Comparison of ENCODE assay signal across 22 mouse cellular contexts in the genomic region with DNA sequence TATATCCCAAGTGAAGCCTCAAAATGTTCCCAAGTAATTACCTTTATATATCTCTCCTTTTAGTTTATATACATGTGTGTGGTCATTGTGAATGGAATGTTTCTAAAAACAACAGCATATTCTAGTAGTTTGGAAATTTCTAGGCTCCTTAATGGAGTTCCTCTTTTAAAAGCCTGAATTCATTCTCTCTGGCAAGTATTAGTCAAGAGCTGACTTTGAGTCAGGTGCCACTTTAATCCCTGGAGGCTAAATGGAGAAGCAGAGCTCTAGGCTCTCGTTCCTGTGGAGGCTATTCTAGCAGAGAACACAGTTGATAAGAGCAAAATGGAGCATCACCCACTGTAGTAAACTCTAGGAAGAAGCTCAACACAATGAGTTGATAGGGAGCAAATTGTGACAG. TPM values are rescaled to one million over a fixed set of nuclear protein-coding genes. Genes with fewer than 3 reads are reported as not detected.
DNase-seq lines count a peak whose midpoint lies in the region; ATAC-seq and TF ChIP-seq lines count a peak whose summit lies in the region.
"Had no signal": no experiment of that assay in that cellular context is flagged by ENCODE, and none has a peak within 500 bp of the region (broad histone marks: within the 10 kb centered on the region; RNA-seq: fewer than 3 reads in every experiment).

No protein-coding gene starts in this region.

- H3K4me3 ChIP-seq in heart, adult 2 months, result no peak overlapping the region
- no peak overlapping the region for H3K4me3 ChIP-seq in left cerebral cortex, adult 2 months
- no peak overlapping the region for H3K4me3 ChIP-seq in heart, embryonic 11.5 days (ENCODE audit: low read depth, low read length)
- H3K4me3 ChIP-seq: embryonic facial prominence, embryonic 12.5 days; embryonic facial prominence, embryonic 15.5 days; hindbrain, embryonic 10.5 days; hindbrain, embryonic 13.5 days; intestine, embryonic 15.5 days had no signal

- WGBS in heart, adult 2 months, result 31% methylated on average over 1 of the region's 1 CpGs
- WGBS in heart, embryonic 11.5 days (ENCODE audit: insufficient replicate concordance), result 27% methylated on average over 1 of the region's 1 CpGs

- H3K27me3 ChIP-seq in heart, adult 2 months (ENCODE audit: control insufficient read depth, insufficient read depth, low read length), result no peaks in the 10 kb centered on the region
- H3K27me3 ChIP-seq in heart, embryonic 11.5 days (ENCODE audit: control insufficient read depth, insufficient read depth, low read length), result no peaks in the 10 kb centered on the region
- H3K27me3 ChIP-seq: embryonic facial prominence, embryonic 12.5 days; embryonic facial prominence, embryonic 15.5 days; heart, embryonic 13.5 days; hindbrain, embryonic 13.5 days; intestine, embryonic 15.5 days; Patski had no signal

- peaks cover 2% of the 10 kb centered on the region for H3K4me1 ChIP-seq in heart, adult 2 months (ENCODE audit: control insufficient read depth, insufficient read depth, low read length)
- H3K4me1 ChIP-seq in heart, embryonic 11.5 days (ENCODE audit: control insufficient read depth, insufficient read depth, low read length), result peaks cover 4% of the 10 kb centered on the region; the same call in 1 of the 2 replicates
- H3K4me1 ChIP-seq: embryonic facial prominence, embryonic 12.5 days; embryonic facial prominence, embryonic 15.5 days; intestine, embryonic 15.5 days had no signal

- no peaks in the 10 kb centered on the region for H3K9me3 ChIP-seq in heart, embryonic 11.5 days (replicated peaks; ENCODE audit: control insufficient read depth, low read length)
- H3K9me3 ChIP-seq: embryonic facial prominence, embryonic 12.5 days; embryonic facial prominence, embryonic 15.5 days; heart, embryonic 13.5 days; hindbrain, embryonic 10.5 days; hindbrain, embryonic 13.5 days; intestine, embryonic 15.5 days had no signal

- no peaks in the 10 kb centered on the region for H3K79me2 ChIP-seq in heart, adult 2 months (replicated peaks; ENCODE audit: control insufficient read depth, insufficient read depth, low read length)

- no peak for TF ChIP-seq CTCF in heart, adult 2 months (IDR thresholded peaks at IDR 0.05)
- no peak for TF ChIP-seq CTCF in left cerebral cortex, adult 2 months (IDR thresholded peaks at IDR 0.05)

- H3K36me3 ChIP-seq in heart, adult 2 months (ENCODE audit: control insufficient read depth, insufficient read depth, low read length), result no peaks in the 10 kb centered on the region
- H3K36me3 ChIP-seq in heart, embryonic 11.5 days (ENCODE audit: control insufficient read depth, insufficient read depth, low read length), result no peaks in the 10 kb centered on the region
- H3K36me3 ChIP-seq: embryonic facial prominence, embryonic 12.5 days; embryonic facial prominence, embryonic 15.5 days; heart, embryonic 13.5 days; hindbrain, embryonic 10.5 days; hindbrain, embryonic 13.5 days; intestine, embryonic 15.5 days had no signal

- H3K4me2 ChIP-seq in heart, embryonic 11.5 days, result no peak overlapping the region
- H3K4me2 ChIP-seq: embryonic facial prominence, embryonic 12.5 days; intestine, embryonic 15.5 days had no signal

- no peak for TF ChIP-seq EP300 in heart, adult 2 months (IDR thresholded peaks at IDR 0.05; ENCODE audit: insufficient read depth, low read depth, low read length)

- DNase-seq in heart, adult 11 months, result peak; percentile 35
- no peak for DNase-seq in heart, adult 2 months
- no peak for DNase-seq in left cerebral cortex, adult 2 months (ENCODE audit: extremely low spot score in 1 of 2, low spot score in 2 of 2)
- DNase-seq in left cerebral cortex, postnatal 4 days, result no peak
- DNase-seq in kidney, postnatal 14 days, result no peak
- DNase-seq: adrenal gland, postnatal 10 days; adrenal gland, postnatal 36 days; cerebellum, adult 18-20 months; cerebellum, adult 9-10 months; cerebellum, postnatal 14 days; forebrain, postnatal 0 days; gastrocnemius, postnatal 25 days had no signal

- no peak overlapping the region for H3K27ac ChIP-seq in heart, adult 2 months
- H3K27ac ChIP-seq in left cerebral cortex, adult 2 months, result peak overlapping the region; percentile 45; the same call in 1 of the 2 replicates
- no peak overlapping the region for H3K27ac ChIP-seq in heart, embryonic 11.5 days (ENCODE audit: low read depth, low read length)
- H3K27ac ChIP-seq: embryonic facial prominence, embryonic 12.5 days; embryonic facial prominence, embryonic 15.5 days; heart, embryonic 13.5 days; hindbrain, embryonic 10.5 days; intestine, embryonic 15.5 days had no signal

- peak; percentile 52; the same call in 1 of the 2 replicates for ATAC-seq in granulocyte monocyte progenitor cell, adult 5-6 weeks (replicated peaks; ENCODE audit: poor library complexity, severe bottlenecking)
- ATAC-seq in heart, embryonic 11.5 days (replicated peaks; ENCODE audit: insufficient number of reproducible peaks, low FRiP score, low TSS enrichment), result no peak
- ATAC-seq: hindbrain, embryonic 16.5 days; intestine, embryonic 15.5 days; Patski had no signal

- no peak overlapping the region for H3K9ac ChIP-seq in heart, adult 2 months (ENCODE audit: low read depth, low read length)
- H3K9ac ChIP-seq in heart, embryonic 11.5 days (ENCODE audit: low read depth, low read length), result no peak overlapping the region
- H3K9ac ChIP-seq: embryonic facial prominence, embryonic 12.5 days; embryonic facial prominence, embryonic 15.5 days; forebrain, postnatal 0 days; heart, embryonic 13.5 days; intestine, embryonic 15.5 days had no signal

- TF ChIP-seq POLR2A in heart, adult 2 months (IDR thresholded peaks at IDR 0.05; ENCODE audit: insufficient read depth, low read depth, low read length), result no peak

- intact Hi-C loops in heart, adult 2 months (cut with DNase I), result no loop called here
- intact Hi-C loops in left cerebral cortex, adult 2 months (cut with DNase I), result loop anchor here (5.0 kb wide), 1 partner anchor 90 kb away; no protein-coding TSS in a partner anchor
- intact Hi-C loops in left cerebral cortex, postnatal 4 days (cut with DNase I), result no loop called here

RNA-seq across cellular contexts. Expression of a gene that starts 14.5 kb away (rescaled TPM):
- 10 to 100 TPM; 22.2 to 23.2 TPM for total RNA-seq in heart, adult 2 months (2021)
- polyA plus RNA-seq in heart, adult 2 months (2012; rRNA removed), result 5.1 and 10.7 TPM in 2 replicates
- total RNA-seq in left cerebral cortex, adult 2 months (2021), result 10 to 100 TPM; 87.6 to 90.9 TPM
- 10 to 100 TPM; 45.0 to 47.8 TPM for total RNA-seq in left cerebral cortex, postnatal 4 days (2021)
- total RNA-seq in granulocyte monocyte progenitor cell, adult 5-6 weeks (2014; fragmentation: Nextera tagmentation), result 1.3 and 2.0 TPM in 2 replicates
- total RNA-seq in granulocyte monocyte progenitor cell, adult 5-6 weeks (2017), result 2.2 and 2.3 TPM in 2 replicates
- polyA plus RNA-seq in heart, embryonic 11.5 days (2014; fragmentation: Nextera tagmentation; extraction: Ambion mirVana), result 16.1 and 16.4 TPM in 2 replicates

RNA-seq across cellular contexts. Expression of a gene that starts 31.4 kb away (rescaled TPM):
- total RNA-seq in heart, adult 2 months (2021), result 1 to 10 TPM; 8.4 to 9.5 TPM
- 15.2 and 21.8 TPM in 2 replicates for polyA plus RNA-seq in heart, adult 2 months (2012; rRNA removed)
- total RNA-seq in left cerebral cortex, adult 2 months (2021), result 1 to 10 TPM; 3.7 to 5.0 TPM
- 1 to 10 TPM; 2.2 to 3.7 TPM for total RNA-seq in left cerebral cortex, postnatal 4 days (2021)
- total RNA-seq in granulocyte monocyte progenitor cell, adult 5-6 weeks (2014; fragmentation: Nextera tagmentation), result 25.8 and 26.5 TPM in 2 replicates
- 10.6 and 18.9 TPM in 2 replicates for total RNA-seq in granulocyte monocyte progenitor cell, adult 5-6 weeks (2017)
- 32.6 TPM in 2 replicates for polyA plus RNA-seq in heart, embryonic 11.5 days (2014; fragmentation: Nextera tagmentation; extraction: Ambion mirVana)
- polyA plus RNA-seq: Patski had no signal

Comparison
In these comparisons a context has a peak if more than half of its experiments do, and no peak if none do; other contexts are left out.
1. RNA of a gene that starts 14.5 kb away (total RNA-seq): 87.6 to 90.9 TPM in left cerebral cortex, adult 2 months, 45.0 to 47.8 TPM in left cerebral cortex, postnatal 4 days and 22.2 to 23.2 TPM in heart, adult 2 months; 1.3 to 2.3 TPM in granulocyte monocyte progenitor cell, adult 5-6 weeks; every median in the first group is over 4 times any median in the second.